Mouse (Mus musculus): ENCODE results near the gene Elmo1. TPM values are rescaled to one million over a fixed set of nuclear protein-coding genes. Genes with fewer than 3 reads are reported as not detected.

Gene Elmo1
- polyA plus RNA-seq (2012; fragmentation: generic; extraction: Trizol): 0.40 TPM

- no peaks in the 10 kb centered on the region for H3K79me2 ChIP-seq (ENCODE audit: control insufficient read depth, insufficient read depth)
- H3K36me3 ChIP-seq (ENCODE audit: control insufficient read depth, insufficient read depth): no peaks in the 10 kb centered on the region
- H3K27me3 ChIP-seq (ENCODE audit: control insufficient read depth, insufficient read depth, insufficient read length): no peaks in the 10 kb centered on the region
- H3ac ChIP-seq (ENCODE audit: control insufficient read depth, insufficient read length): no peak within 1 kb of the TSS
- no peak for TF ChIP-seq MAX (IDR thresholded peaks at IDR 0.05; ENCODE audit: low read depth)
- TF ChIP-seq CEBPB (IDR thresholded peaks at IDR 0.05; ENCODE audit: insufficient read depth, poor library complexity, severe bottlenecking): no peak
- TF ChIP-seq USF1 (IDR thresholded peaks at IDR 0.05; ENCODE audit: low read depth): no peak
- TF ChIP-seq POLR2AphosphoS2 (IDR thresholded peaks at IDR 0.05; ENCODE audit: insufficient read length, low read depth): no peak
- TF ChIP-seq E2F4 (IDR thresholded peaks at IDR 0.05; ENCODE audit: insufficient read depth): no peak
- TF ChIP-seq TCF3 (IDR thresholded peaks at IDR 0.05; ENCODE audit: insufficient read length, low read depth): no peak
- no peak for TF ChIP-seq SRF (IDR thresholded peaks at IDR 0.05; ENCODE audit: control insufficient read depth, insufficient read length, low read depth)
- no peak for TF ChIP-seq MYOD1 (IDR thresholded peaks at IDR 0.05; ENCODE audit: control insufficient read depth in 1 of 3, insufficient read length in 2 of 3, low read depth in 2 of 3)
- TF ChIP-seq TCF12 (IDR thresholded peaks at IDR 0.05; ENCODE audit: insufficient read depth, poor library complexity, severe bottlenecking): no peak
- H3K4me2 ChIP-seq (ENCODE audit: low read depth): no peak within 1 kb of the TSS
- no peak within 1 kb of the TSS for H3K4me3 ChIP-seq
Measured at GRCm38 (mm10) chr13:20090133-20090710, at the start of gene Elmo1. Gene Elmo1, plus strand, starts transcription at chr13:20090596.

- no peak for TF ChIP-seq TCF12 (IDR thresholded peaks at IDR 0.05; ENCODE audit: insufficient read depth, poor library complexity, severe bottlenecking)
- TF ChIP-seq TCF3 (IDR thresholded peaks at IDR 0.05; ENCODE audit: insufficient read length, low read depth): no peak
- TF ChIP-seq CEBPB (IDR thresholded peaks at IDR 0.05; ENCODE audit: insufficient read depth, poor library complexity, severe bottlenecking): no peak
- TF ChIP-seq E2F4 (IDR thresholded peaks at IDR 0.05; ENCODE audit: insufficient read depth): no peak
- TF ChIP-seq POLR2A (IDR thresholded peaks at IDR 0.05; ENCODE audit: insufficient read length, low read depth): no peak
- Histone ChIP-seq H3K79me2 (ENCODE audit: control insufficient read depth, insufficient read depth) (no peaks in the 10 kb centered on the region), H3K27me3 (ENCODE audit: control insufficient read depth, insufficient read depth, insufficient read length) (no peaks in the 10 kb centered on the region), H3K4me2 (ENCODE audit: low read depth) (no peak overlapping the region), H3ac (ENCODE audit: control insufficient read depth, insufficient read length) (no peak overlapping the region), H3K4me3 (no peak overlapping the region), H3K36me3 (ENCODE audit: control insufficient read depth, insufficient read depth) (no peaks in the 10 kb centered on the region)
Measured at GRCm38 (mm10) chr13:20041169-20041830, 49.1 kb upstream of the Elmo1 start.

- no peak overlapping the region for H3ac ChIP-seq (ENCODE audit: control insufficient read depth, insufficient read length)
- H3K4me2 ChIP-seq (ENCODE audit: low read depth): no peak overlapping the region
- H3K4me3 ChIP-seq: no peak overlapping the region
- TF ChIP-seq SRF (IDR thresholded peaks at IDR 0.05; ENCODE audit: control insufficient read depth, insufficient read length, low read depth): no peak
- TF ChIP-seq TCF3 (IDR thresholded peaks at IDR 0.05; ENCODE audit: insufficient read length, low read depth): no peak
- no peak for TF ChIP-seq REST (IDR thresholded peaks at IDR 0.05; ENCODE audit: insufficient read depth, insufficient read length)
- no peak for TF ChIP-seq USF1 (IDR thresholded peaks at IDR 0.05; ENCODE audit: low read depth)
- H3K27me3 ChIP-seq (ENCODE audit: control insufficient read depth, insufficient read depth, insufficient read length): no peaks in the 10 kb centered on the region
- H3K79me2 ChIP-seq (ENCODE audit: control insufficient read depth, insufficient read depth): no peaks in the 10 kb centered on the region
- H3K36me3 ChIP-seq (ENCODE audit: control insufficient read depth, insufficient read depth): no peaks in the 10 kb centered on the region
Measured at GRCm38 (mm10) chr13:20042856-20043255, 47.5 kb upstream of the Elmo1 start.

- no peaks in the 10 kb centered on the region for H3K79me2 ChIP-seq (ENCODE audit: control insufficient read depth, insufficient read depth)
- H3K36me3 ChIP-seq (ENCODE audit: control insufficient read depth, insufficient read depth): no peaks in the 10 kb centered on the region
- no peaks in the 10 kb centered on the region for H3K27me3 ChIP-seq (ENCODE audit: control insufficient read depth, insufficient read depth, insufficient read length)
- H3K4me2 ChIP-seq (ENCODE audit: low read depth): no peak overlapping the region
- H3ac ChIP-seq (ENCODE audit: control insufficient read depth, insufficient read length): no peak overlapping the region
- H3K4me3 ChIP-seq: no peak overlapping the region
- TF ChIP-seq E2F4 (IDR thresholded peaks at IDR 0.05; ENCODE audit: insufficient read depth) (no peak), MYOG (IDR thresholded peaks at IDR 0.05; ENCODE audit: control insufficient read depth in 1 of 3, insufficient read depth in 1 of 3, insufficient read length in 2 of 3, low read depth in 2 of 3) (no peak), POLR2AphosphoS2 (IDR thresholded peaks at IDR 0.05; ENCODE audit: insufficient read length, low read depth) (no peak), CEBPB (IDR thresholded peaks at IDR 0.05; ENCODE audit: insufficient read depth, poor library complexity, severe bottlenecking) (no peak), MYOD1 (IDR thresholded peaks at IDR 0.05; ENCODE audit: control insufficient read depth in 1 of 3, insufficient read length in 2 of 3, low read depth in 2 of 3) (no peak), TCF3 (IDR thresholded peaks at IDR 0.05; ENCODE audit: insufficient read length, low read depth) (no peak), SRF (IDR thresholded peaks at IDR 0.05; ENCODE audit: control insufficient read depth, insufficient read length, low read depth) (no peak), POLR2A (IDR thresholded peaks at IDR 0.05; ENCODE audit: insufficient read length, low read depth) (no peak), TCF12 (IDR thresholded peaks at IDR 0.05; ENCODE audit: insufficient read depth, poor library complexity, severe bottlenecking) (no peak), USF1 (IDR thresholded peaks at IDR 0.05; ENCODE audit: low read depth) (no peak), MAX (IDR thresholded peaks at IDR 0.05; ENCODE audit: low read depth) (no peak), REST (IDR thresholded peaks at IDR 0.05; ENCODE audit: insufficient read depth, insufficient read length) (no peak)
Measured at GRCm38 (mm10) chr13:20045350-20045749, 45.0 kb upstream of the Elmo1 start.

GRCm38 (mm10) chr13:20045836-20046235 is 44.6 kb upstream of the Elmo1 start:
- no peaks in the 10 kb centered on the region for H3K27me3 ChIP-seq (ENCODE audit: control insufficient read depth, insufficient read depth, insufficient read length)
- TF ChIP-seq SRF (IDR thresholded peaks at IDR 0.05; ENCODE audit: control insufficient read depth, insufficient read length, low read depth) (no peak), E2F4 (IDR thresholded peaks at IDR 0.05; ENCODE audit: insufficient read depth) (no peak), CEBPB (IDR thresholded peaks at IDR 0.05; ENCODE audit: insufficient read depth, poor library complexity, severe bottlenecking) (no peak), POLR2AphosphoS2 (IDR thresholded peaks at IDR 0.05; ENCODE audit: insufficient read length, low read depth) (no peak), TCF12 (IDR thresholded peaks at IDR 0.05; ENCODE audit: insufficient read depth, poor library complexity, severe bottlenecking) (no peak), MAX (IDR thresholded peaks at IDR 0.05; ENCODE audit: low read depth) (no peak), USF1 (IDR thresholded peaks at IDR 0.05; ENCODE audit: low read depth) (no peak), MYOG (IDR thresholded peaks at IDR 0.05; ENCODE audit: control insufficient read depth in 1 of 3, insufficient read depth in 1 of 3, insufficient read length in 2 of 3, low read depth in 2 of 3) (no peak), MYOD1 (IDR thresholded peaks at IDR 0.05; ENCODE audit: control insufficient read depth in 1 of 3, insufficient read length in 2 of 3, low read depth in 2 of 3) (no peak)

More at GRCm38 (mm10) chr13:20045836-20046235, 44.6 kb upstream of the Elmo1 start:
- Histone ChIP-seq H3K4me3 (no peak overlapping the region), H3K36me3 (ENCODE audit: control insufficient read depth, insufficient read depth) (no peaks in the 10 kb centered on the region), H3K4me2 (ENCODE audit: low read depth) (no peak overlapping the region), H3K79me2 (ENCODE audit: control insufficient read depth, insufficient read depth) (no peaks in the 10 kb centered on the region), H3ac (ENCODE audit: control insufficient read depth, insufficient read length) (no peak overlapping the region)
